Mouse (Mus musculus): Measurements from ENCODE around the gene Ubtd1.
A peak's percentile ranks its signal among the peaks of the same experiment; 100 is the strongest.

Gene Ubtd1

DNA sequence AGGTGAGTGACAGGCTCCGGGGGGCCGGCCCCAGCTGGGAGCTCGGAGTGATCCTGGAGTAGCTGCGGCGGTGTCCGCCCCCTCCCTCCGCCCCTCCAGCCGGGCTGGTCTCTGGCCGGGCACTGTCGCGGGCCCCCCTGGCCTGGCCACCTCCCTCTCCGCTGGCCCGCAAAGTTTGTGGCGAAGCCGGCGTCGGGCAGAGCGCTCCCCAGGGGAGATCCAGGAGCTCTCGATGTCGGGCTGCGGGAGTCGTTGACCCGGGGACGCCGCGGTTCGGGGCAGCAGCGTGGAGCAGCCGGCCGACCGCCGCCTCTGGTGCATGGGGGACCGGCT lies at the start of gene Ubtd1:
Gene Ubtd1 (plus strand): TSS at position 169 of the 333 bp plus-strand sequence.
- no peak for DNase-seq (ENCODE audit: low spot score)

DNA sequence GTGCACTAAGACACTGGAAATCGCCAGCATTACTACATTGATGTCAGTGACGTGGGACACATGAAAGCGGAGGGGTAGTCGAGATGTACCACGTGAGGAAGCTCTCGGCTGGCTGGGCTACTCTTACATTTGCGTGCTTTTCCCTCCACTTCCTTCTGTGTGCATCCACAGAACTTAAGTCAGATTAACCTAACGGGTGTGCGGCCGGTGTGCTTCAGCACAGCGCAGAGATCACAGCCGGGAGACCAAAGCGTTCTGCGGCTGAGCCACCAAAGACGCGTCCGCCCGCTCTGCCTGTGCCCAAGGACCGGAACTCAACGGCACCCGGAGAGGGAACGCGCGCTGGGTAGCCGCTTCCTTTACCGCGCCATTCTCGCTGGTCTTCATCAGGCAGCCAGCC lies 48.9 kb upstream of the Ubtd1 start:
- peak; percentile 50 for DNase-seq (ENCODE audit: low spot score)

DNA sequence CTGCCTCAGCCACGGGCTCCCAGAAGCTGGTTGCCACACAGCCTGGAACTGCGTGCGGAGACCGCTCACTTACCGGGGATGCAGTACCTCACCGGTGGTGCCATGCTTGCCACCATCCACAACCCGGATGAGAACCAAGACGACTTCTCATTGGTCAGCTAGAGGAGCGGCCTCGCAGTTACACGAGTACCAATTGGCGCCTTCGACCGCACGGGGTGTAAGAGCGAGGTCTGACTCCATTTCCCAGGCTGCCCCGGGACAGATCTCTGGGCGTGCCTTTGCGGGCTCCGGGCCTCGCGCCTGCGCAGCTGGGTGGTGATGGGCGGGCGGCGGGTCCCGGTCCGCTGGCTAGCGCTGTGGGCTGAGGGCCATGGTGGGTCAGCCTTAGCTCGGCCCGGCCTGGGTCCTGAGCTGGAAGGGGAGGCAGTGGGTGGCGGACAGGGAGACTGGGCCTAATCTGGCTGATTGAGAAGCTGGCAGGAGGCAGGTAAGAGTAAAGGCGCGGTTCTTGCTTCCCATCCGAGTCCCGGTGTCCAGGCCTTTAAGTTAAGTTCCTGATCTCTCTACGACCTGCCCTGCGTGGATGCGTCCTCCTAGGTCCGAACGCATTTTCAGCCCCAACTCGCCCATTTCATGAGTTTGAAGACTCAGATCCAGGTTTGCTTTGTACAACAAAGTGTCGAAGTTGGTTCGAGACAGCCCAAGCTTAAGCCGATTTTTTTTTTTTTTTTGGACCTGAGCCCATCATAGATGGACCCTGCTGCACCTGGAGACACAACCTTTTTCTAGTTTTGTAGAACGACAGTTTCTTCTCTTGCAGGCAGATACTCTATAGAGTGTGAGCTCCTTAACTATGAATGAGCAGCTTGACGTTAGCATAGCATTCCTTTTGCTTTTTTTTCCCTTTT lies 48.1 kb upstream of the Ubtd1 start, which contains the start of the genes Exosc1 and Zdhhc16:
Gene Exosc1 (minus strand): TSS at position 245 of the 908 bp plus-strand sequence.
Gene Zdhhc16 (plus strand): TSS at position 302 of the 908 bp plus-strand sequence.
- peak; percentile 93 for DNase-seq (ENCODE audit: low spot score)

DNA sequence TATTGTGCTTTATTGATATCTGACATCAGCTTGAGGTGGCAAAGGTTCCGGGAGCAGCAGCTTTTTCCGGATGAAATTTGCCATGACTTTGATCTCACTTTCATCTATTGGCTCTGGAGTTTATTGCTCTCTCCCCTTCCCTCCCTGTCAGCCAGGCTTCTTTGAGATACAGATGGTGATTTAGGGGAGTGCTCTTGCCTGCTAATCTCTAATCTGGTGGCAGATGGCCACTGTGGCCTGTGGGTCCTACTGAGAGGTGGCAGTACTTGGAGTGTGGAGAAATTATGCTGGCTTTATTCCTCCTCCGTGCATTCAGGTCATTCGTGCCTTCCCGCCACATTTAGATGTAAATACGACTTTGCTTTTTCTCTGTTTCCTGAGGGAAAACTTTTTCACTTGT lies 47.4 kb upstream of the Ubtd1 start:
- peak; percentile 34 for DNase-seq (ENCODE audit: low spot score)

DNA sequence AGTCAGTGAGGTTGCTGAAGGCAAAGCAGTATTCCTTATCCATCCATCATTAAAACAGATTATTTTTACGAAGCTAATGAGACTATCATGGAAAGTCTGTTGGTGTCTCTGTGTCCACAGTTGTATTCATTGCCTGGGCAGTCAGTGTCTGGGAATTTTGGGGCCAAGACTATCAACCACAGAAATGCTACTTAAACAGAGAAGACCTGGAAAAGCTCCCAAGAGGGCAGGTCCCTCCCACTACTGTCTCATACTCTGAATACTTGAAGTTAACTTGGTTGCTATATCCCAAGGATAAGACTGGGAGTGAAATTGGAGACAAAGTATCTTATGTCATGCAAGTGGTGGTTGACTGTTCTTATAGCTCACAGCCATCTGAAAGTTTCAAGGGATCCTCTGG lies 45.6 kb upstream of the Ubtd1 start:
- DNase-seq (ENCODE audit: low spot score), result no peak

DNA sequence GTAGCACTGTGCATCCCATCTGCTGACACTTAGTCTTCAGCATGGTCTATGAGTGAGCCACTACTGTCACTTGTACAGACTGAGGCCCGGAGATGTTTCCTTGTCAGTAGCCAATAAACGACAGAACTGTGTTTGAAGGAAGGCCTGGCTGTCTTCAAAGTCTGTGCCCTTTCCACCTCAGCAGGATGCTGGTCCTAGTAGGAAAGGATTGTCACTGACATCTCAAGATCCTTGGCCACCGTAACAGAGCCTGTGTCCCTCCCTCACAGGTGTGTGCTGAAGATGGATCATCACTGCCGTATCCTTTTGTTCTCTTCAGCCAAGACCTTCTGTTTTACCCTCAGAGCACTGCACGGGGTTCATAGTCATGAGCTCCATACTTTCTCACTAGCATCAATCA lies 43.0 kb upstream of the Ubtd1 start:
- no peak for DNase-seq (ENCODE audit: low spot score)

DNA sequence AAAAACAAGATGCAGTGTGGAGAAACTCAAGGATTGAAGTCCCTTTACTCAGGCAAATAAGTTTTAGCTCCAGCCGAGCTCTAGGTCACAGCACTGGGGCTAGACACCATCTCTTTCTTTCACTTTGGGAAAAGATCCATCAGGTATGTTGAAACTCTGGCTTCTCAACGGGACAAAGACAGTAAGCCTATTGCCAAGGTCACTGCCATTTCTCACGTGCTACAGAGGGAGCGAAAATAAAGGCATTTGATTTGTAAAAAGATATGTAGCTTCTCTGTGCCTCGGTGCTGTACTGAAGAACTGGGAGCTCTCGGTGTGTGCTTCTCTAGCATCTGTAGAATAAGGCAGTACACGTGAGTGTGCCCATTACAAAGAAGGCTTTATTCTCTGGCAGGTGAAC lies 37.7 kb upstream of the Ubtd1 start:
- DNase-seq (ENCODE audit: low spot score), result no peak

DNA sequence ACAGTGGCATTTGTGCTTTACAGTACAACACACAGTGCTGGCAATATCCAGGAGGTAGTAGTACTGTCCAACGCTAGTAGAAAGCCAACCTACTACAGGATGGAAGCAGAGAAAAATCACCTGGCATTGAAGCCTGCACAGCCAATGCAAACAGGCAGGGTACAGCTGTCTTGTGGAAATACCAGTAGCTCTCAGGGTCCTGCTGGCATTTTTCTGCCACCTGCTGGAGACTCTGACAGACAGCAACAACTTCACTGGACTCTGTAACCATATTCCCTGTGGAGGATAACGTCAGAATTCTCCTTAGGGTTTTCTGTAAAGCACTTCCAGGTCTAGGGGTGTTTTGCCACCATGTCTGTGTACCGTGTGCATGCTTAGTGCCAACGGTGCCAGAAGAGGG lies 29.3 kb upstream of the Ubtd1 start:
- DNase-seq (ENCODE audit: low spot score), result peak; percentile 29

DNA sequence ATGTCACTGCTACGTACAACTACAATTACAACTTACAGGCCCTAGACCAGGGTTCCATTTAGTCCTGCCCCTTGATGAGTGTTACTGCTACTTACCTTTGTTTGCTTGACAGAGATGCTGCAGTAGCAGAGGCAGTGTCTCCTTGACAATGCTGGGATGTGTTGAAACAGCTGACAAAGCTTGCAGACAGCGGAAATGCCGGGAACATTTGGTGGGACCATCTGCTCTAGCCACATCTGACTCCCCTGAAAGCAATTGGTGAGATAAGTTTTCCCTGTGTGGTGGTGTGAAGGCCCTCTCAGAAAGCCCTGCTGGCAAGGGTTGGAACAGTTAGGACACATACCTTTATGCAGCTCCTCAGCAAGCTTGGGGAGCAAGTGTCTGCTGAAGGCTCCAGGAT lies 28.0 kb upstream of the Ubtd1 start:
- no peak for DNase-seq (ENCODE audit: low spot score)

DNA sequence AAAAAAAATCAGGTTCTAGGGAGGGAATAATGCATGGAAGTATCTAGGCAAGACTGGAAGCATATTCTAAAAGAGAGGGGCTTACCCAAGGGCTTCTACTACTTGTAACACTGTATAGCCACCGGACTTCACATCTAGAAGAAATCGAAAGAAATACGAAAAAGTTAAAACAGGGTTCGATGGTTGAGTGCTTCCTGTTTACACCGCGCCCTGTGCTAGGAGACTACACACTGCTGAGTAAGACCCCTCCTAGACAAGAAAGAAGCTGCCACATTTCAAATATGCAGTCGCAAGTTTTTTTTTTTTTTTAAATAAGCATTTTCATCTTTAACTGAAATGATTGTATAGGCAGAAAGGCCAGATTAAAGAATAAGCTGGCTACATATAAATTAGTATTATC lies 11.9 kb upstream of the Ubtd1 start:
- DNase-seq (ENCODE audit: low spot score), result no peak

DNA sequence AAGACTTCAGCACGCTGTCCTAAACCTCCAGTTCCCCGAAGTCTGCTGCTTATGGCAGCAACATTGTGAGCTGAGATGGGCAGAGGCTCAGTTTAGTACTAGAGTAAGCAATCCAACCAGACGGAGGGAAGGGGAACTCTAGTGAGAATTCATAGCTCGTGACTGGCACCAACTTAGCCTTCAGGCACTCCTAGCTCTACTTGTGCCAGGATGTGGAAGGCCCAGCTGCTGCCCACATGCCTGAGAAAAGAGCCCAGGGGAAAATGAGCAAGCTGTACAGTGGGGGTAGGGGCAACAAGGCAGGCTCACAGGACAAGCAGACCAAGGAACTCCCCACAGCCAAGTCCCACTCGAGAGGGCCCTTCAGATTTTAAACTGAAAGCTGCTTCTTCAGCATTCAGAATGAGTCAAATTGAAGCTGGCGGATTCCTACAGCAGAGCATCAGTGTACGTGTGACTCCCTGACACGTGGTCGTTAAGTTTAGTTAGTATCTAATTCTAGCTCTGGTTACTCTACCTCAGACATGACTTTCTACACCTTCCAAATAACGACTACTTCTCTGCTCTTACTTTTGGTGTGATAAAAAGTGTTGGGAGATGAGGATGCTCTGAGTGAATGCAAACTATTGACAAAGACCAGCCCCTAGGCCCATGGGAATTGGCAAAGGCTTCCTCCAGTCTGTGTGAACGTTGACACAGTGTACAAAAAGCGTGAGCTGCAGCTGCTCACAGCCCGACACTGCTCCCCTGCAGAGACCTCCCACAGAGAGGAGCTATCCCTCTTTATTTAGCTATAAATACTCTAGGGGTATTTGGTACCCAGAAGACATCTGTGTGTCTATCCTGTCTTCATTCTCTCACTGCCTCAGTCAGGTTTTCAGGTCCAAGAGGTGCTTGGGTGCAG lies 7.4 kb upstream of the Ubtd1 start:
- DNase-seq (ENCODE audit: low spot score), result no peak

DNA sequence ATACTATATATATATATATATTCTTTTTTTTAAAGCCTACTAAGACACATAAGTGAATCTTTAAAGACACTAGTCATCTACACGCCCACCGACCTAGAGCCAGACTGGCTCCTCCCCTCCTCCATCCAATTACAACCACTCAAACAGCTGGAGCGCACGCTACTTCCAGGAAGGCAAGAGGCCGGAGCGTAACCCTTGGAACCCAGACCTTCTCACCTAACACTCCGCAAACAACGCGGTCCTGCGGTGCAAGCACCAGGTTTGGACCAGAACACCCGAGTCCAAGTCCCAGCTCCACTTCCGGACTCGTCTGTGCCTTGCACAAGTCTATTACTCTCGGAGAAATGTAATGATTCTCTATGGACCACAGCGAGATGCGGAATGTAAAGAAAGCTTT lies 1.1 kb upstream of the Ubtd1 start:
- peak; percentile 58 for DNase-seq (ENCODE audit: low spot score)

DNA sequence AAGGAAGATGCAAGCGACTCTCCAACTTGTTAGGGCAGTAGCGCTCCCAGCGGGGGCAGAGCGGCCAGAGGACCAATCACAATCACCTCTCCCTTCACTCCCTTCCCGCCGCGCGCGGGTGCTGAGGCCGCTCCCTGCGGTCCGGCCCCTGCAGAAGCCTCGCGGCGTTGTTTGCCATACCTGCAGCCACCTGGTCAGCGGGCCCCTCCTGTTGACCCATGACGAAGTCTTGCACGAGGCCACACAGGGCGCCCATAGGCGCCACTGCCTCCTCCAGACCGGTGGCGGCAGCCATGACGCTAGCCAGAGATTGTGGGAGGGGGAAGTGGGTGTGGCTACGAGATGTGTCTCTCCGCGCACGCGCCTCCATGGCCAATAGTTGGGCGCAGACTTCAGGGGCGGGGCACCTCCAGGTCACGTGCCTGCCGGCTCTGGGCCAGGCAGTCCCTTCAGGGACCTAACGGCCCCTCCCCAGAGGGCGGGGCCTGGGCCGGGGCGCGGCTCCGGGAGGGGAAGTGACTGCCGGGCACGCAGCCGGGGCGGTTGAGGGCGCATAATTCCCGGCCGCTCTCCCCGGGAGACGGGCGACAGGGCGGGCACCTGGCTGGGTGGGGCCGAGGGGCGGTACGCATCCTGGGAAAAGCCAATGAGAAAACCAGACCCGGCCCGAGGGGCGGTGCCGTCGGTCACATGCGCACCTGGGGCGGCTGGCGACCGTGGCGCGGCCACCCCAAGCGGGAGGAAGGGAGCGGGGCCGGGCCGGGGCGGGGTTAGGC lies 556 bp upstream of the Ubtd1 start, which contains the start of gene Mms19:
Gene Mms19 (minus strand): TSS at position 339 of the 776 bp plus-strand sequence.
- peak; percentile 97 for DNase-seq (ENCODE audit: low spot score)

DNA sequence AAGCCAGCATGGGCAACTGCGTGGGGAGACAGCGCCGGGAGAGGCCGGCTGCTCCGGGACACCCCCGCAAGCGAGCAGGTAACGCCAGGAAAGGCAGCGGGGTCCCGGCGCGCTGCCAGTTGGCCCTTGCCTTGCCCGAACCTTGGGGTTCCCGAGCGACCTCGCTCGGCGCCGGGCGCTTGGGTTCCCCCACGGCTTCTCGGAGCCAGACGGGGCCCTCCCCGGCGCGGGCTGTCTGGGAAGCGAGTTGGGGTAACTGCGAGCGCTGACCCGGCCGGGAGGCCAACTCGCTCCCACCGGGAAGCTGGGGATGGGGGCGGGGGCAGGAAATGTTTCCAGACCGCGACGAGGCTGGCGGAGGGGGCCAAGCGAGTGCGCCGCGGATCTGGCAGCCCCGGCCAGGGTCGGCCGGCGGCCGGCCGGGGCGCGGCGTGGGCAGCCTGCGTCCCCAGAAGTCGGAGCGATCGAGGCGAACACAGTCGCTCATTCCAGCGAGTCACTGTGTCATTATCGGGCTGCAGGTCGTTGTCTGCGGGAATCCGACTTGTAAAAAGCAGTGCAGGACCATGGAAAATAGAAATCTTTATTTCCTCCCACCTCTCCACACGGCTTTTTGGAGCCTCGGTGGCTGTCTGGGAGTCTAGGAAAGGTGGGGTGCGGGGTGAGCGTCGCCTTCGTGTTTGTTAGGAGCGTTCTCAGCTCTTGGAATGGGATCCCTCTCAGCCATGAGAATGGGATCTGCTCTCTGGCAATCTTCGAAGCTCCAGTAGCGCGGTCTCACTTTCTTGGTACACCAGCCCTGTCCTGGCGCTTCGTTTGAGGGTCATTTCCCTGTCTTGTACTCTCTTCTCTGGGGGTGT lies 598 bp downstream of the Ubtd1 start:
- peak; percentile 28 for DNase-seq (ENCODE audit: low spot score)

DNA sequence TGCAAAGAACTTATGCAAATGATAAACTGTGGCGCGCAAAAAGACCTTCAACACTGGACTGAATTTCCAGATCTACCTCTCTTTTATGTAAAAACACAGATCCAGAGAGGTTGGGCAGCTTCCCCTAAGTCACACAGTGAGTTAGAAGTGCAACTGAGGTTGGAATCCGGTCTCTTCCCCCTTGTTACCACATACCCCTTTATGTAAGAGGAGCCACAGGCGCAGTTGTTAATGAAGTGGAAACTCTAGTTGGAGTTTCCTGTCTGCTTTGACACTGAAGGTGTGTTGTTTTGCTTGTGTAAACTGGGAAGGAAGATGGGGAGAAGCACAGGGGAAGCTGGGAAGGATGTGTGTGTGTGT lies 1.2 kb downstream of the Ubtd1 start:
- no peak for DNase-seq (ENCODE audit: low spot score)

DNA sequence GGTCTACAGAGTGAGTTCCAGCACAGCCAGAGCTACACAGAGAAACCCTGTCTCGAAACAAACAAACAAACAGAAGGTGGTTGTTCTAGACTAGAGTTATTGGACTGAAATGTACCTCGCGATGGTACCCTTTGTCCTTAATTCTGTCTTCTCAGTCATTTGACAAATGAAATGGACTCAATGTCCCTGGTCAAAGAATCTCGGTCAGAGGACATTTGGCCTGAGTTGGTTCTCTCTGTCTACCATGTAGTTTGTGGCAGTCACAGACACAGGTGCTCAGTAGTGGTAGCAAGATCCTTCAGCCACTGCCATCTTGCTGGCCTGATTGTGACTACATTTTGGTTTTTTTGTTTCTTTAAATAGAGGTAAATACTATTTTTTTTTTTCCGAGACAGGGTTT lies 4.4 kb downstream of the Ubtd1 start:
- DNase-seq (ENCODE audit: low spot score), result no peak

DNA sequence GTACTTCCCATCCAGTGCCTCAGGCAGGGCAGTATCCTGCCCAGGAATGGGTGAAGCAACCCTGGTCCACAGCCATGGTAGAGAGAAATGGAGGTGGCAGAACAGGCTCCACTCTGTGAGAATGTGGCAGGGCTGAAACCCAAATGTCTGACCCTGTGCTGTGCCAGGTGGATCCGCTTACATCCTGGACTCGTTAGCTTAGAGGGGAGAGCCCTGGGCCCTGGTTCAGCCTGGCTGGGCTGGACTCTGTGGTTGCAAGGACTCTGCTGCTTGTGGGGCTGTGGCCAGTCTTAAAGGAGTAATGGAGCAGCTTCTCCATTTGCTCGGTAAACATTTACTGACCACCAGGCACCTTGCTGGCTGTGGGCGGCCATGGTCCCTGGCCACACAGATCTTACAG lies 5.6 kb downstream of the Ubtd1 start:
- DNase-seq (ENCODE audit: low spot score), result no peak

DNA sequence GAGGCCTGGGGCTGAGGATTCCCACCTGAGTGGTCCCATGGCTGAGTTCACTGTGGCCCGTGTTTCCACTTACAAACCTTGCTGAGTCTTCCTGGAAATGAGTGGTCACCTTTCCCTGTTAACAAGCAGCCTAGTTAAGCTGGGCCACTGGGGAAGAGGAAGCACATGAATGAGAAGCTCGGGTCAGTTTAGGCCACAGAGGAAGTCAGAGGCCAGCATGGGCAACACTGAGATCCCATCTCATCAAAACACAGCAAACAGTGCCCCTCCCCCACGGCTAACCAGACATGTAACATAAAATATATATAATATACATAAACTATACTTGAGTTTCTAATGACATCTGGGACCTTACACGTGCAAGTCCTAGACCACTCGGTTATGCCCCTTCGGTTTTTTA lies 8.2 kb downstream of the Ubtd1 start:
- no peak for DNase-seq (ENCODE audit: low spot score)

DNA sequence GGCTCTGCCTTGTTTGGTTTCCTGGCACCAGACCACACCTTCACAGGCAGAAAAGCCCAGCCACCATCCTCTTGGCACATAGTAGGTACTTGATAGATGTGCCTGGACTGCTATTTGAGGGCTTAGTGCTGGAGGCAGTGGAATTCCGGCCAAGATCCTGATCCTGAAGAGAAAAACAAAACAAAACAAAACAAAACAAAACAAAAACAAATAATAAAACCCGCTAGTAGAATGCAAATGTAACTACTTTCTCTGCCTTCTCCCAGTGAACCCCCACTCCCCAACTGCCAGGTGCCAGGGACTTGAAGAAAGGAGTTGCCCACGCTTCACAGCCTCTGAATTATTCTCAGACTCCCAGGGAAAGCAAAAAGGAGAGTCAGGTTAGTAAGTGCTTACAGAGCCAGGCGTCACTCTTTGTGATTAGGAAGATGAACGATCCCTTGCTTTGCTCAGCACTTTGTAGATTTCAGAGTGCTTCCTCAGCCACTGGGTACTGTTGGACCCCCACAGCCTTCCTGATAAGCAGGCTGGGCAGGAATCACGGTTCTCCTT lies 10.4 kb downstream of the Ubtd1 start:
- DNase-seq (ENCODE audit: low spot score), result no peak

DNA sequence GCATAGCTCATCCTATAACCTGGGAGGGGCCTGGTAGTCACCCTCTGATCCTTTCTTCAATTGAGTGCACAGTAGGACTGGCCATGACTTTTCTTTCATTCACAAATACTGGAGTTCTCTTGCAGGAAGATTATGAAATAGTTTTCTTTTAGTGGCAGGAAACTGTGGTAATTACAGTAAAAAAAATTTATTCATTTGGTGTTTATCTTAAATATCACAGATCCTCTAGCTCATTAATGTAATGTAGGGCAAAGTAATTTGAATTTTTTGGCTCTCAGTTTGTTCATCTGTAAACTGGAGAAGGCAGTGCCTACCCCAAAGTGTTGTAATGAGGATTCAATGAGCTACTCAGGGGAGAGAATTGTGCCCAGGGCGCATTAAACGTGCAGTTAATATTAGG lies 11.4 kb downstream of the Ubtd1 start:
- DNase-seq (ENCODE audit: low spot score), result no peak

DNA sequence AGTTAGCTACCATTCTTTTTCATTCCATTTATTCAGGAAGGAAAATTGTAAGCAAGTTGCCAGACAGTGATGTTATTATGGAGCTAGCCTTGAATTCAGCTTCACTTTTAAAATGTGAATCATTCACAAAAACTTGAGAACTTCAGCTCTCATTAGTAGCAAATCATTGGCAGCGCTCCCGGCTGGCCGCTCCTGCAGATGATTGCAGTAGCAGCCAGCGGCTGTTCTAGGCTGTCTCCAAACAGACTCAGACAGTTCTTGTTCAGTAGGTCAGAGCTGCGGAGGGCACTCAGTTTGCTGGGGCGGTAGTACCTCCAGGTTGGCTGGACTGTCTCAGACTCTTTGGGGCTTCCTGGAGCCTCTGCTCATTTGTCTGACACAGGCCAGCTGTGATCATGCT lies 11.9 kb downstream of the Ubtd1 start:
- peak; percentile 57 for DNase-seq (ENCODE audit: low spot score)
